Mouse (Mus musculus) macrophage (primary cell): ENCODE results near the gene Rbm8a. TPM values are rescaled to one million over a fixed set of nuclear protein-coding genes. Genes with fewer than 3 reads are reported as not detected.
"Not testable (repeated sequence)": the region's sequence is repeated elsewhere in the genome, so short reads cannot be mapped to it uniquely, and the experiment has no call there.

Experiments used
- H3K27ac ChIP-seq: fragments of 350-480 bp; formaldehyde crosslinking; 2 replicates; pipeline ENCODE4 v1.9.0; 2021
- H3K36me3 ChIP-seq: fragments of 350-480 bp; formaldehyde crosslinking; 2 replicates; pipeline ENCODE4 v1.9.0; 2021; ENCODE audit errors: inconsistent target
- H3K4me3 ChIP-seq: fragments of 350-480 bp; formaldehyde crosslinking; 2 replicates; pipeline ENCODE4 v1.9.0; 2021; ENCODE audit errors: inconsistent target
- H3K79me2 ChIP-seq: fragments of 350-480 bp; formaldehyde crosslinking; 2 replicates; pipeline ENCODE4 v1.9.0; 2021; ENCODE audit errors: inconsistent target
- WGBS: methylation state at CpG from one replicate; pipeline ENCODE4 v1.1.7; 2026; ENCODE audit warnings: inconsistent platforms; ENCODE audit not compliant: missing documents; 5-methylcytosine and 5-hydroxymethylcytosine counted together
- polyA plus RNA-seq: library from polyadenylated mRNA; stranded (reverse); fragments of 250-400 nt; gene quantifications from 3 replicates; pipeline ENCODE4 v1.2.4, GENCODE M21; 2018; ENCODE audit warnings: inconsistent platforms

Rbm8a gene
- polyA plus RNA-seq, 1 experiment from 2014 or later: 43.9 TPM

- Histone ChIP-seq H3K4me3 (peak overlapping the region; percentile 12; the same call in 1 of the 2 replicates), H3K79me2 (peaks cover under 1% of the 10 kb centered on the region; the same call in 1 of the 2 replicates)
- WGBS: 20% methylated on average over 52 of the region's 54 CpGs
These were observed 31.3 kb upstream of the Rbm8a start for GRCm38 (mm10) chr3:96598156-96599068.

GRCm38 (mm10) chr3:96599069-96599393 lies 30.7 kb upstream of the Rbm8a start:
- 97% methylated on average over 8 of the region's 8 CpGs for WGBS
- Histone ChIP-seq H3K79me2 (no peaks in the 10 kb centered on the region), H3K27ac (no peak overlapping the region), H3K36me3 (no peaks in the 10 kb centered on the region), H3K4me3 (no peak overlapping the region)

More at GRCm38 (mm10) chr3:96598156-96599068, 31.3 kb upstream of the Rbm8a start:
- no peak overlapping the region for H3K27ac ChIP-seq
- H3K36me3 ChIP-seq: no peaks in the 10 kb centered on the region

GRCm38 (mm10) chr3:96599411-96599810 lies 30.3 kb upstream of the Rbm8a start:
- H3K36me3 ChIP-seq: no peaks in the 10 kb centered on the region
- H3K79me2 ChIP-seq: no peaks in the 10 kb centered on the region
- 92% methylated on average over 3 of the region's 3 CpGs for WGBS
- H3K27ac ChIP-seq: no peak overlapping the region
- no peak overlapping the region for H3K4me3 ChIP-seq

GRCm38 (mm10) chr3:96600639-96601250 lies 29.0 kb upstream of the Rbm8a start, which contains the start of gene Lix1l:
TSS of gene Lix1l (plus strand) at chr3:96601149.
- no peaks in the 10 kb centered on the region for H3K36me3 ChIP-seq
- H3K4me3 ChIP-seq: peak within 1 kb of the TSS; percentile 30

GRCm38 (mm10) chr3:96601251-96601787 lies 28.4 kb upstream of the Rbm8a start:
- H3K4me3 ChIP-seq: peak overlapping the region; percentile 30
- H3K36me3 ChIP-seq: no peaks in the 10 kb centered on the region
- 2% methylated on average over 18 of the region's 40 CpGs for whole genome bisulfite sequencing
- H3K79me2 ChIP-seq: no peaks in the 10 kb centered on the region
- H3K27ac ChIP-seq: no peak overlapping the region

More at GRCm38 (mm10) chr3:96600639-96601250, 29.0 kb upstream of the Rbm8a start, which contains the start of gene Lix1l:
- no peaks in the 10 kb centered on the region for H3K79me2 ChIP-seq
- 2% methylated on average over 27 of the region's 27 CpGs for WGBS
- H3K27ac ChIP-seq: no peak within 1 kb of the TSS

- 78% methylated on average over 10 of the region's 10 CpGs for WGBS
- Histone ChIP-seq H3K79me2 (no peaks in the 10 kb centered on the region), H3K36me3 (no peaks in the 10 kb centered on the region), H3K4me3 (0 out of 2 replicates have a peak overlapping the region, but pooled peaks have one; percentile 30), H3K27ac (no peak overlapping the region)
These were observed 27.6 kb upstream of the Rbm8a start for GRCm38 (mm10) chr3:96601941-96602703.

- Histone ChIP-seq H3K79me2 (no peaks in the 10 kb centered on the region), H3K36me3 (no peaks in the 10 kb centered on the region), H3K4me3 (no peak overlapping the region), H3K27ac (no peak overlapping the region)
- 78% methylated on average over 5 of the region's 5 CpGs for WGBS
These were observed 27.0 kb upstream of the Rbm8a start for GRCm38 (mm10) chr3:96602704-96603084.

GRCm38 (mm10) chr3:96603311-96603710 lies 26.4 kb upstream of the Rbm8a start:
- no peak overlapping the region for H3K27ac ChIP-seq
- no peak overlapping the region for H3K4me3 ChIP-seq
- WGBS: 94% methylated on average over 5 of the region's 5 CpGs
- H3K79me2 ChIP-seq: no peaks in the 10 kb centered on the region
- H3K36me3 ChIP-seq: no peaks in the 10 kb centered on the region

- H3K4me3 ChIP-seq, H3K27ac ChIP-seq, H3K79me2 ChIP-seq, H3K36me3 ChIP-seq: not testable (repeated sequence)
- 95% methylated on average over 3 of the region's 4 CpGs for WGBS
These were observed 23.7 kb upstream of the Rbm8a start for GRCm38 (mm10) chr3:96606007-96606406.

GRCm38 (mm10) chr3:96606618-96607017 lies 23.1 kb upstream of the Rbm8a start:
- H3K27ac ChIP-seq: no peak overlapping the region
- H3K36me3 ChIP-seq: no peaks in the 10 kb centered on the region
- no peak overlapping the region for H3K4me3 ChIP-seq
- no peaks in the 10 kb centered on the region for H3K79me2 ChIP-seq
- WGBS: 86% methylated on average over 4 of the region's 4 CpGs

GRCm38 (mm10) chr3:96617941-96618340 lies 11.8 kb upstream of the Rbm8a start:
- H3K79me2 ChIP-seq: no peaks in the 10 kb centered on the region
- H3K36me3 ChIP-seq: peaks cover 9% of the 10 kb centered on the region; the same call in 1 of the 2 replicates
- no peak overlapping the region for H3K27ac ChIP-seq
- 100% methylated on average over 2 of the region's 3 CpGs for WGBS
- no peak overlapping the region for H3K4me3 ChIP-seq

- Histone ChIP-seq H3K27ac (no peak overlapping the region), H3K79me2 (no peaks in the 10 kb centered on the region), H3K4me3 (no peak overlapping the region), H3K36me3 (peaks cover 19% of the 10 kb centered on the region; the same call in 1 of the 2 replicates)
- WGBS: 95% methylated on average over 4 of the region's 4 CpGs
These were observed 6.5 kb upstream of the Rbm8a start for GRCm38 (mm10) chr3:96623201-96623600.

GRCm38 (mm10) chr3:96632058-96632457 lies 2.3 kb downstream of the Rbm8a start:
- Histone ChIP-seq H3K79me2 (peaks cover 39% of the 10 kb centered on the region), H3K4me3 (no peak overlapping the region), H3K36me3 (peaks cover 16% of the 10 kb centered on the region; the same call in 1 of the 2 replicates), H3K27ac (no peak overlapping the region)

GRCm38 (mm10) chr3:96634015-96634414 lies 4.3 kb downstream of the Rbm8a start:
- H3K27ac ChIP-seq: no peak overlapping the region
- 100% methylated on average over 1 of the region's 1 CpGs for WGBS
- H3K79me2 ChIP-seq: peaks cover 39% of the 10 kb centered on the region
- no peak overlapping the region for H3K4me3 ChIP-seq
- peaks cover 30% of the 10 kb centered on the region; the same call in 1 of the 2 replicates for H3K36me3 ChIP-seq
